Mouse (Mus musculus) B cell, adult 2 months (primary cell): Measurements from ENCODE around the gene Tbx18.

Experiments used
- DNase-seq, 2 experiments: peaks; one replicate each; pipeline ENCODE4 v3.0.0; 2022

Tbx18 gene

GRCm38 (mm10) chr9:87730961-87731535 lies at the start of gene Tbx18:
Gene Tbx18 (minus strand): TSS chr9:87731260.
- DNase-seq = no peak

GRCm38 (mm10) chr9:87773951-87774350 lies 42.9 kb upstream of the Tbx18 start:
- DNase-seq = no peak

GRCm38 (mm10) chr9:87755621-87756020 lies 24.6 kb upstream of the Tbx18 start:
- no peak for DNase-seq

- no peak for DNase-seq
Observed at GRCm38 (mm10) chr9:87741599-87741998, 10.5 kb upstream of the Tbx18 start.

GRCm38 (mm10) chr9:87740667-87741066 lies 9.6 kb upstream of the Tbx18 start:
- DNase-seq = no peak

GRCm38 (mm10) chr9:87740241-87740645 lies 9.2 kb upstream of the Tbx18 start:
- DNase-seq = no peak

GRCm38 (mm10) chr9:87739543-87740161 lies 8.6 kb upstream of the Tbx18 start:
- DNase-seq = no peak

GRCm38 (mm10) chr9:87738766-87739542 lies 7.9 kb upstream of the Tbx18 start:
- no peak for DNase-seq

GRCm38 (mm10) chr9:87738123-87738522 lies 7.1 kb upstream of the Tbx18 start:
- no peak for DNase-seq

- no peak for DNase-seq
Observed at GRCm38 (mm10) chr9:87737271-87737670, 6.2 kb upstream of the Tbx18 start.

- DNase-seq = no peak
Observed at GRCm38 (mm10) chr9:87735046-87735445, 4.0 kb upstream of the Tbx18 start.

GRCm38 (mm10) chr9:87734631-87735030 lies 3.6 kb upstream of the Tbx18 start:
- no peak for DNase-seq

- DNase-seq = no peak
Observed at GRCm38 (mm10) chr9:87733732-87734131, 2.7 kb upstream of the Tbx18 start.

GRCm38 (mm10) chr9:87733236-87733630 lies 2.2 kb upstream of the Tbx18 start:
- no peak for DNase-seq

- DNase-seq = no peak
Observed at GRCm38 (mm10) chr9:87732416-87733235, 1.6 kb upstream of the Tbx18 start.

GRCm38 (mm10) chr9:87730271-87730960 lies 644 bp downstream of the Tbx18 start:
- no peak for DNase-seq

GRCm38 (mm10) chr9:87729316-87730270 lies 1.5 kb downstream of the Tbx18 start:
- no peak for DNase-seq

- no peak for DNase-seq
Observed at GRCm38 (mm10) chr9:87728107-87728506, 3.0 kb downstream of the Tbx18 start.

GRCm38 (mm10) chr9:87727155-87727953 lies 3.7 kb downstream of the Tbx18 start:
- no peak for DNase-seq

GRCm38 (mm10) chr9:87721793-87722192 lies 9.3 kb downstream of the Tbx18 start:
- DNase-seq = no peak

GRCm38 (mm10) chr9:87710360-87710759 lies 20.7 kb downstream of the Tbx18 start:
- no peak for DNase-seq
